ENCODE assay signal across 28 mouse cellular contexts in the genomic region with DNA sequence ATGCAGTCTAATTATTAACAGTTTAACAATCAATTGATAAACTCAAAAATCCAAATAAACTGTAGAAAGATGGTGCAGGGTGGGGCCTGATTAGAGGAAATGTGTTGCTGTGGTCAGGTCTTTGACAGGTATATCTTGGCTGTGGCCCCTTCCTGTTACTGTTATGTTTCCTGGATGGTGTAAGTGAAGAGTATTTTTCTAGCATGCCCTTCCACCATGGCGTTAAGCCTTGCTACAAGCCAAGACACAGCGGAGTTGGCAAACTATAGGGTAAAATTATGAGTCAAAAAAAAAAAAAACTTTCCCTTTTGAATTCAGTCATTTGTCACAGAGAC.
A peak's percentile ranks its signal among the peaks of the same experiment; 100 is the strongest.
DNase-seq lines count a peak whose midpoint lies in the region; ATAC-seq and TF ChIP-seq lines count a peak whose summit lies in the region.
"Had no signal": no experiment of that assay in that cellular context is flagged by ENCODE, and none has a peak within 500 bp of the region (broad histone marks: within the 10 kb centered on the region; RNA-seq: fewer than 3 reads in every experiment).

No protein-coding gene starts in this region.

- no peak for TF ChIP-seq CTCF in spleen, adult 2 months (IDR thresholded peaks at IDR 0.05; ENCODE audit: extremely low read depth, insufficient read depth, insufficient read length, insufficient replicate concordance)
- no peak for TF ChIP-seq CTCF in MEL (IDR thresholded peaks at IDR 0.05 in 2 of 3, conservative IDR thresholded peaks at IDR 0.05 in 1 of 3; ENCODE audit: control insufficient read depth in 1 of 3, insufficient read depth in 1 of 3, low read depth in 2 of 3, low read length in 3 of 3, poor library complexity in 1 of 3, severe bottlenecking in 1 of 3)
- TF ChIP-seq CTCF in stomach, postnatal 0 days (IDR thresholded peaks at IDR 0.05; ENCODE audit: low read depth) = no peak

- no peak overlapping the region for H3K4me2 ChIP-seq in stomach, postnatal 0 days (replicated peaks; ENCODE audit: low read depth)
- H3K4me2 ChIP-seq in midbrain, embryonic 16.5 days (ENCODE audit: low read length) = no peak overlapping the region
- H3K4me2 ChIP-seq: heart, embryonic 12.5 days; hindbrain, embryonic 15.5 days; intestine, embryonic 15.5 days; limb, embryonic 13.5 days; liver, embryonic 12.5 days; midbrain, embryonic 15.5 days; stomach, embryonic 15.5 days had no signal

- ATAC-seq in inflammation-experienced regulatory T-cells, adult 6 months = peak; percentile 68
- no peak for ATAC-seq in stomach, postnatal 0 days (ENCODE audit: low FRiP score, low TSS enrichment)
- ATAC-seq in midbrain, embryonic 16.5 days = no peak
- ATAC-seq: forebrain, embryonic 16.5 days; intestine, embryonic 15.5 days; liver, embryonic 12.5 days; liver, postnatal 0 days; midbrain, embryonic 15.5 days had no signal

- no peak overlapping the region for H3K4me3 ChIP-seq in spleen, adult 2 months (ENCODE audit: extremely low read depth, insufficient read depth, insufficient read length)
- no peak overlapping the region for H3K4me3 ChIP-seq in MEL (ENCODE audit: control insufficient read depth in 1 of 2, insufficient read depth in 1 of 2, low read depth in 2 of 2, low read length in 2 of 2)
- no peak overlapping the region for H3K4me3 ChIP-seq in stomach, postnatal 0 days (ENCODE audit: low read depth, low read length)
- no peak overlapping the region for H3K4me3 ChIP-seq in midbrain, embryonic 16.5 days (ENCODE audit: low read depth, low read length)
- H3K4me3 ChIP-seq: erythroblast, embryonic 14.5 days; heart, embryonic 12.5 days; hindbrain, embryonic 10.5 days; hindbrain, embryonic 15.5 days; intestine, embryonic 15.5 days; limb, embryonic 13.5 days; liver, embryonic 12.5 days; midbrain, embryonic 15.5 days; stomach, embryonic 15.5 days had no signal

- no peaks in the 10 kb centered on the region for H3K36me3 ChIP-seq in spleen, adult 2 months (ENCODE audit: control insufficient read depth, insufficient read depth, low read length)
- H3K36me3 ChIP-seq in MEL (ENCODE audit: control insufficient read depth in 1 of 2, insufficient read depth in 2 of 2, low read length in 2 of 2) = peaks cover 0 to 18% of the 10 kb centered on the region in 2 experiments; a peak in 2 of 4 replicates
- H3K36me3 ChIP-seq in stomach, postnatal 0 days (ENCODE audit: control insufficient read depth, insufficient read depth, low read length) = no peaks in the 10 kb centered on the region
- no peaks in the 10 kb centered on the region for H3K36me3 ChIP-seq in midbrain, embryonic 16.5 days (ENCODE audit: control insufficient read depth, insufficient read depth, low read length)
- H3K36me3 ChIP-seq: heart, embryonic 12.5 days; hindbrain, embryonic 10.5 days; hindbrain, embryonic 15.5 days; intestine, embryonic 15.5 days; limb, embryonic 13.5 days; liver, embryonic 12.5 days; midbrain, embryonic 15.5 days; stomach, embryonic 15.5 days had no signal

- peak in 1 of 2 experiments; percentile 42; a peak in 2 of 4 replicates for TF ChIP-seq EP300 in MEL (IDR thresholded peaks at IDR 0.05; ENCODE audit: low read depth in 1 of 2, low read length in 2 of 2)
- no peak for TF ChIP-seq EP300 in stomach, postnatal 0 days (optimal IDR thresholded peaks at IDR 0.05)

- peak overlapping the region; percentile 35; the same call in 1 of the 2 replicates for H3K27ac ChIP-seq in spleen, adult 2 months (ENCODE audit: insufficient read depth, low read length)
- H3K27ac ChIP-seq in MEL (ENCODE audit: control insufficient read depth, low read depth, low read length) = no peak overlapping the region
- no peak overlapping the region for H3K27ac ChIP-seq in stomach, postnatal 0 days (replicated peaks)
- no peak overlapping the region for H3K27ac ChIP-seq in midbrain, embryonic 16.5 days (ENCODE audit: low read length)
- H3K27ac ChIP-seq: hindbrain, embryonic 10.5 days; hindbrain, embryonic 15.5 days; intestine, embryonic 15.5 days; kidney, postnatal 0 days; limb, embryonic 13.5 days; liver, embryonic 12.5 days; midbrain, embryonic 15.5 days; stomach, embryonic 15.5 days had no signal

- no peaks in the 10 kb centered on the region for H3K79me2 ChIP-seq in MEL (ENCODE audit: control insufficient read depth, insufficient read depth, low read length, poor library complexity)

- peaks cover 2% of the 10 kb centered on the region; the same call in 1 of the 2 replicates for H3K4me1 ChIP-seq in spleen, adult 2 months (ENCODE audit: control insufficient read depth, insufficient read depth, insufficient read length)
- peaks cover 9 to 10% of the 10 kb centered on the region in 2 experiments for H3K4me1 ChIP-seq in MEL (ENCODE audit: control insufficient read depth in 1 of 2, insufficient read depth in 2 of 2, low read length in 2 of 2)
- H3K4me1 ChIP-seq in stomach, postnatal 0 days (replicated peaks; ENCODE audit: control insufficient read depth, insufficient read depth) = no peaks in the 10 kb centered on the region
- no peaks in the 10 kb centered on the region for H3K4me1 ChIP-seq in midbrain, embryonic 16.5 days (ENCODE audit: control insufficient read depth, insufficient read depth, low read length)
- H3K4me1 ChIP-seq: hindbrain, embryonic 15.5 days; intestine, embryonic 15.5 days; midbrain, embryonic 15.5 days; stomach, embryonic 15.5 days had no signal

- no peak overlapping the region for H3K9ac ChIP-seq in MEL (ENCODE audit: control insufficient read depth, low read depth, low read length, poor library complexity, severe bottlenecking)
- H3K9ac ChIP-seq in stomach, postnatal 0 days (ENCODE audit: low read length) = no peak overlapping the region
- no peak overlapping the region for H3K9ac ChIP-seq in midbrain, embryonic 16.5 days (ENCODE audit: low read depth, low read length)
- H3K9ac ChIP-seq: heart, embryonic 12.5 days; hindbrain, embryonic 15.5 days; intestine, embryonic 15.5 days; limb, embryonic 13.5 days; liver, embryonic 12.5 days; liver, postnatal 0 days; midbrain, embryonic 15.5 days; stomach, embryonic 15.5 days had no signal

- H3K27me3 ChIP-seq in spleen, adult 2 months (ENCODE audit: control insufficient read depth, insufficient read depth, low read length) = no peaks in the 10 kb centered on the region
- no peaks in the 10 kb centered on the region for H3K27me3 ChIP-seq in MEL (ENCODE audit: control insufficient read depth in 1 of 2, insufficient read depth in 2 of 2, low read length in 2 of 2)
- no peaks in the 10 kb centered on the region for H3K27me3 ChIP-seq in stomach, postnatal 0 days (ENCODE audit: control insufficient read depth, insufficient read depth, low read length)
- no peaks in the 10 kb centered on the region for H3K27me3 ChIP-seq in midbrain, embryonic 16.5 days (ENCODE audit: control insufficient read depth, insufficient read depth, low read depth, low read length)
- H3K27me3 ChIP-seq: heart, embryonic 12.5 days; hindbrain, embryonic 15.5 days; intestine, embryonic 15.5 days; limb, embryonic 13.5 days; liver, embryonic 12.5 days; midbrain, embryonic 15.5 days; stomach, embryonic 15.5 days had no signal

- H3K9me3 ChIP-seq in MEL (replicated peaks; ENCODE audit: insufficient read depth, low read length) = no peaks in the 10 kb centered on the region
- no peaks in the 10 kb centered on the region for H3K9me3 ChIP-seq in stomach, postnatal 0 days (ENCODE audit: control insufficient read depth, low read length)
- H3K9me3 ChIP-seq in midbrain, embryonic 16.5 days (replicated peaks; ENCODE audit: control insufficient read depth, low read length, poor library complexity, severe bottlenecking) = no peaks in the 10 kb centered on the region
- H3K9me3 ChIP-seq: heart, embryonic 12.5 days; hindbrain, embryonic 10.5 days; hindbrain, embryonic 15.5 days; intestine, embryonic 15.5 days; limb, embryonic 13.5 days; liver, embryonic 12.5 days; midbrain, embryonic 15.5 days; stomach, embryonic 15.5 days had no signal

- WGBS in spleen, adult 2 months = 55% methylated on average over 2 of the region's 2 CpGs
- 93% methylated on average over 2 of the region's 2 CpGs for WGBS in stomach, postnatal 0 days
- WGBS in midbrain, embryonic 16.5 days = 90% methylated on average over 2 of the region's 2 CpGs

- no peak for TF ChIP-seq POLR2A in spleen, adult 2 months (IDR thresholded peaks at IDR 0.05; ENCODE audit: low read depth, low read length)
- no peak for TF ChIP-seq POLR2A in MEL (IDR thresholded peaks at IDR 0.05; ENCODE audit: control insufficient read depth in 1 of 2, insufficient read depth in 1 of 2, low read depth in 1 of 2, low read length in 2 of 2, poor library complexity in 1 of 2)

- DNase-seq in spleen, adult 2 months (ENCODE audit: low read depth in 1 of 2, low spot score in 2 of 2) = no peak
- no peak for DNase-seq in spleen, adult 12 weeks (ENCODE audit: low spot score)
- DNase-seq in MEL (ENCODE audit: low read depth, low spot score) = peak; percentile 19
- DNase-seq in adrenal gland, postnatal 36 days = no peak
- DNase-seq in stomach, postnatal 0 days (ENCODE audit: low spot score) = no peak
- DNase-seq: adrenal gland, adult 8-10 months; cerebellum, adult 11-12 months; cerebellum, adult 9-11 months; gastrocnemius, postnatal 10 days; kidney, adult 2 months; kidney, postnatal 4 days; liver, postnatal 0 days; lung, postnatal 4 days; thymus, adult 2 months; thymus, postnatal 36 days had no signal

- TF ChIP-seq RAD21 in MEL (IDR thresholded peaks at IDR 0.05; ENCODE audit: low read depth, low read length) = no peak

TF ChIP-seq in MEL, 35 proteins besides CTCF, POLR2A, EP300 and RAD21:
- TF ChIP-seq ETS1 (IDR thresholded peaks at IDR 0.05; ENCODE audit: low read depth, low read length) (0 out of 2 replicates have a peak, but pooled peaks have one; percentile 7), GATA1 (IDR thresholded peaks at IDR 0.05; ENCODE audit: low read depth, low read length) (peak; percentile 51), NRF1 (IDR thresholded peaks at IDR 0.05; ENCODE audit: insufficient read depth, low read depth, low read length, poor library complexity, severe bottlenecking) (no peak), MAFK (IDR thresholded peaks at IDR 0.05; ENCODE audit: borderline replicate concordance, low read depth, low read length) (no peak)
TF ChIP-seq in MEL: peak in this region for 2.
